Mouse (Mus musculus) heart, postnatal 14 days (tissue): ENCODE results near the gene Tceanc. TPM values are rescaled to one million over a fixed set of nuclear protein-coding genes. Genes with fewer than 3 reads are reported as not detected.

Source experiments
- DNase-seq, 2 experiments: peaks; one replicate each; pipeline ENCODE4 v3.0.0; 2021 to 2022
- intact Hi-C: fragments of 180-260 bp; cut with DNase I; formaldehyde crosslinking; loops from one replicate; pipeline ENCODE4 v1.15.1; 2025
- long read RNA-seq, 2 experiments: library from polyadenylated mRNA; stranded (forward); transcript quantifications; one replicate each; pipeline ENCODE4 v2.0.0; 2021
- total RNA-seq, 2 experiments: library from RNA; stranded (reverse); gene quantifications; 2 replicates each; pipeline ENCODE4 v1.2.3; 2021

The Tceanc gene
- 1 to 10 TPM; 2.7 to 2.8 TPM for total RNA-seq
- long read RNA-seq, experiment 1, full-length matches to known transcripts: 2 of 2 reads
- long read RNA-seq, experiment 1, partial matches to known transcripts: 0 of 2 reads
- long read RNA-seq, experiment 1, other reads (novel, unspliced or antisense): 0 of 2 reads
- long read RNA-seq, experiment 2, full-length matches to known transcripts: 3 of 5 reads
- long read RNA-seq, experiment 2, partial matches to known transcripts: 1 of 5 reads
- long read RNA-seq, experiment 2, other reads (novel, unspliced or antisense): 1 of 5 reads

DNA sequence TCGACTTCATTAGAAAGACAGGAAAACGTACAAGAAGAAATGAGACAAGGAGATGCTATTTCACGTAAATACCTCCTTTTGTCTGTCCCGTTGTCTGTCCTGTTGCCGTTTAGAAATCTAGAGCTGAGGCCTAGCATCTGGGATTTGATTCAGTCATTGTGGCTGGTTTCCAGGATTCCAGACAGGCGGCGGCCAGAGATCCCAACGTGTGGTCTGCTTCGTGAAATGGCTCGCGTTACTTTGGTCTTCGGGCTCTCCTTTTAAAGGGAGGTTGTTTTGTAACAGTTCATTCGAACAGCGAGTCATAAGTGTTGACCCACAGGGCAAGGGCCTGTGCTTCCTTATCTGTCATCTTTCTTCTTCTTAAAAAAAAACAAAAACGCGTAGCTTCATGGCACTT is at the start of gene Tceanc:
TSS of gene Tceanc (minus strand) at position 223 of the 400 bp plus-strand sequence.
- intact Hi-C loops: loop anchor here (10.0 kb wide), 1 partner anchor 856 kb away; no protein-coding TSS in a partner anchor
- peak; percentile 15 to 21 for DNase-seq

DNA sequence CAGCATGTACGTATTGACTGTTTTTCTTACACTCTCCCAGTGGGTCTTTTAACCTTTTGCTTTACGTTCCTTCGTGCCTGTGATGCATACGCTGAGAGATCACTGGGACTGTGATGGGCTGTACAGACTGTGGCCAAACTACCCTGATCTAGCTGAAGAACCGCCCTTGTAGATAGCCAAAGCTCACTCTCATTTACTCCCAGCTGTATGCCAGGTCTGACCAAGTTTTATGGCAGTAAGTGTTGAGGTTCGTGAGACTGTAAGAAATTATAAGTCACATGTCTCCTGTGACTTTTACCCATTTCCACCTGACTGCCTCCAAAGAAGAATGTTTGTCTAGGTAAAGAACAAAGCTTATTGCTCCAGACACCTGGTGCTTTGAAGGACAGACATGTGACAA is 47.6 kb upstream of the Tceanc start:
- intact Hi-C loops: no loop called here
- no peak for DNase-seq

- intact Hi-C loops: no loop called here
- DNase-seq: no peak
Measured at GRCm38 (mm10) chrX:166565401-166565800, 47.0 kb upstream of the Tceanc start.

DNA sequence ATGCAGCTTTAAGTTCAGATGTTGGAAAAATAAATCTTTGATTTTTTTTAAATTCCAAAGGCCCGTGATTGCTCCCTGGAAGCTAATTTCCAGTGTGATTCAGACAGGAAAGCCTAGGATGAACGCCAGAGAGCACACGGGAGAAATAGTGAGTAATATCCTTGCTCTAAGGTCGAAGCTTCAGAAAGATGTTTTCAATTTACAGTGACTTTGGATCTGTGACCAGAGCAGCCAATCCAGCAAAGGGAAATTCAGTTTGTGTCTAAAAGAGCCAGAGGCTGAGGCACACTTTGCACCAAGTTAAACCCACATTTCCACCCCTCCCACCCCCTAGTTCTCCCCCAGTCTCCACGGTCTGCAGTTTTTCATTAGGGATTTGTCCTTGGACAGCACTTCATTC is 46.5 kb upstream of the Tceanc start:
- DNase-seq: no peak
- intact Hi-C loops: no loop called here

DNA sequence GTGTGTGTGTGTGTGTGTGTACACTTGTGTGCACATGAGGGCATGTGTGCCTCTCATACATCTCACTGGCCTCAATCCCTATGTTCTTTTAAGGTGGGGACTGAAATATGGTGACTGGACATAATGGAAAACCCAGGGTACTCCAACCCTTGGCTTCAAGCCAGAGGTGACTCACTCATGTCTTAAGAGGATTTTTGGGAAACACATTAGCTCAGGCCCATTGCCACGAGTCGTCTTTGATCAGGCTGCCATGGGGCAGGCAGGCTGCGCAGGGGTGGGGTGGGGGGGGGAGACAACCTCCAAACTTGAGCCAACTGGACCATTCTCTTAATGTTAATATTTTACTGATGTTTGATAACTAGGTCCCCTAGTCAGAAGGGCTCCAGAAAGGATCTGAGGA is 41.0 kb upstream of the Tceanc start:
- intact Hi-C loops: no loop called here
- DNase-seq: peak in 1 of 2 experiments; percentile 1

DNA sequence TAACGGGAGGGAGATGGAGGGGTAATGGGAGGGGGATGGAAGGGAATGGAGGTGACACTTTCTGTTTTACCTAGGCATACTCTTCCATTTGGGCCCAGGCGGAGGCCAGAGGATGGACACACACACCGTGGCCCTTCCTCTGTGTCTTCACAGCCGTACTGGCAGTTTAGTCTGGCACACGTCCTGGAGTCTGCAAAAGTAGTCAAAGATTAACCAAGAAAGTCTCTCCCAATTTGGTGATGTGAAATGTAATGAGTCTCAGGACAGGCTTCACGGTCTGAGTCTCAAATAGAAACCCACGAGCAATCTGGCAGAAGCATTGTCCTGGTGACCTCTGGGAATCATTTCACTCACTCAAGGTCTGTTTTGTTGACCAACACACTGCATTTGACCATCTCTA is 34.0 kb upstream of the Tceanc start:
- DNase-seq: no peak
- intact Hi-C loops: no loop called here

DNA sequence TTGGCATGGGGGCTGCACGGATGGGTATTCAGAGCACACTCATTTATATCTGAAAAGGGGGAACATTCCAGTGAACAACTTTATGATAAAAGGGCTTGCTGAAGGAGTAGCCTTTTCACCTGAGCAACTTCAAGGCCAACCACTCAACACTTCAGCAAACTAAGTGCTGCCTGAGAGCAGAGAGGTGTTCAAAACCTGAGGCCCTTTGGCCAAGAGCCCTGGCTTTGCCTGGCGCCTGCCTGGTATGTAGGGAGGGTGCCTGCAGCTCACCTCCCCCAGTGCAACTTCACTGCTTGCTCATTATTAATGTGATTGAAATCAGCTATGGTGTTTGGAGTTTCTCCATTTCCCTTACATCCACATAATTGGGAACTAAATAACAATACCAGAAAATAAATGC is 28.1 kb upstream of the Tceanc start:
- intact Hi-C loops: no loop called here
- DNase-seq: no peak

- intact Hi-C loops: no loop called here
- DNase-seq: no peak
Measured at GRCm38 (mm10) chrX:166535138-166535537, 16.8 kb upstream of the Tceanc start.

GRCm38 (mm10) chrX:166533432-166533831 is 15.1 kb upstream of the Tceanc start:
- no peak for DNase-seq
- intact Hi-C loops: no loop called here

- no peak for DNase-seq
- intact Hi-C loops: no loop called here
Measured at GRCm38 (mm10) chrX:166531671-166532070, 13.3 kb upstream of the Tceanc start.

DNA sequence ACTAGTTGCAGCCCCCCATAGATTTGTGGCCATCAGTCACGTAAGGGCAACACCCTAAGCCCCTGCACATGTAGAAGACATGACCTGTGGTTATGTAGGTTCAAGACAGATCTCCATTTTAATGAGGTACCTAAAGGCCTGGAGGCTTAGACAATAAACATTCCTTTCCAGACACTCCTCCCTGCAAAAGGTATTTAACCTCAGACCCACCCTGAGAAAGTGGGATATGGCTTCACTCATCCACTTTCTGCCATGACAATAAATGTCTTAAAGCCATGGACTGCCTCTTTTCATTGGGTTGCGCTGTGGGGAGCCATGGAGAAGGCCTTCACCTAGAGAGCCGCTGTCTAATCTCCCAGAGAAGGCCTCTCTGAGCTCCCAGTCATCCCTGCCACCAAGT is 9.8 kb upstream of the Tceanc start:
- intact Hi-C loops: no loop called here
- DNase-seq: no peak

DNA sequence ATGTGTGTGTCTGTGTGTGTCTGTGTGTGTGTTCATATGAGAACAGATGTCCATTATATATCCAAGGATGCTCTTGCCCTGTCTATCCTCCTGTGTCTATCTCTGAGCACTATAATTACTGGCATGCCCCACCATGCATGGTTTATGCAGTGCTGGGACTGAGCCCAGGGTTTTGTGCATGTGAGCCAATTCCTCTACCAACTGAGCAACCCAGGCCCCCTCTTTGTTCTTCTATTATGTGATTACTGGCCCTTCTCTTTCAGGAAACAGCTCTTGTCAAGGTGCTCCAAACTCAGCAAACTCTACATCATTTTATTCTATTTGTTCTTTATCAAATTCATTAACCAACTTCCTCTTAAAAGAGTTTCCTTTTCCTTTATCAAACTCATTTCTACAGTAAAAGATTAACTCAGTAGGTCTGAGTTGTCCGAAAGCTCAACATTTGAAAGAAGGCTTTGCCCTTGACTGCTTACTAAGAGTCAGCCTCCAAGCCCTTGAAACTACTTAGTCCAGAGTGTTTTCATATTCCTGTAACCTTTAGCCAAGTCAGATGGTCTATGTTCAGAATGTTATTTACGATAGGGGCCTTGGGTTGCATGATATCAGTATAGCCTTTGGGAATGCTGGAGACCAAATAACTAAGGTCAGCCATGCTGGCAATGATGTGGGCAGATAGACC is 7.4 kb upstream of the Tceanc start:
- intact Hi-C loops: no loop called here
- DNase-seq: no peak

DNA sequence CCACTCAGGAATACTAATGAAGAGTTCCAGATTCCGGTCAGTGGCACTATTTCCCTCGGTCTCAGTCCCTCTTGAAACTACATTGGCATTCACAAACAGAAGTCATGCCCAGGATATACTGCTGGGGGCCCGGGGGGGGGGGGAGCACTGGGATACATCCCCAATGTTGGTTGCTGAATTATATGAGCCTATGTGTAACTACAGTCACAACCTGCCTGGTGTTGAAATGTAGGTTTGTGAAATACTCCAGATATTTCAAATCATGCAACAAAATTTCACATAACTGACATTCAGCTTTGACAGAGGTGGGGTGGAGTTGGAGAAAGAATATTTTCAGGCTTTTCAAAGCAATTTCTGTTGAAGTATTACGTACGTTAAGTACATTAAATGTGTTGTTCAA is 2.4 kb upstream of the Tceanc start:
- DNase-seq: no peak
- intact Hi-C loops: no loop called here

- intact Hi-C loops: loop anchor here (10.0 kb wide), 1 partner anchor 858 kb away; no protein-coding TSS in a partner anchor
- no peak for DNase-seq
Measured at GRCm38 (mm10) chrX:166516631-166517030, 1.7 kb downstream of the Tceanc start.

GRCm38 (mm10) chrX:166515923-166516322 is 2.4 kb downstream of the Tceanc start:
- no peak for DNase-seq
- intact Hi-C loops: loop anchor here (10.0 kb wide), 1 partner anchor 859 kb away; no protein-coding TSS in a partner anchor

- intact Hi-C loops: loop anchor here (5.0 to 10.0 kb wide), 2 partner anchors 72 to 861 kb away; partner anchors contain the start of genes Ofd1 and Trappc2
- peak in 1 of 2 experiments; percentile 2 for DNase-seq
Measured at GRCm38 (mm10) chrX:166514035-166514434, 4.3 kb downstream of the Tceanc start.

GRCm38 (mm10) chrX:166512071-166512470 is 6.3 kb downstream of the Tceanc start:
- no peak for DNase-seq
- intact Hi-C loops: loop anchor here (5.0 to 10.0 kb wide), 2 partner anchors 70 to 863 kb away; partner anchors contain the start of genes Ofd1 and Trappc2

- intact Hi-C loops: loop anchor here (5.0 to 10.0 kb wide), 2 partner anchors 69 to 864 kb away; partner anchors contain the start of genes Ofd1 and Trappc2
- no peak for DNase-seq
Measured at GRCm38 (mm10) chrX:166511107-166511506, 7.3 kb downstream of the Tceanc start.

GRCm38 (mm10) chrX:166509761-166510738 is 8.3 kb downstream of the Tceanc start:
- DNase-seq: peak; percentile 93
- intact Hi-C loops: loop anchor here (5.0 to 10.0 kb wide), 2 partner anchors 68 to 865 kb away; partner anchors contain the start of genes Ofd1 and Trappc2

GRCm38 (mm10) chrX:166504421-166504820 is 13.9 kb downstream of the Tceanc start:
- intact Hi-C loops: no loop called here
- no peak for DNase-seq
